Mouse (Mus musculus) ES-Bruce4 (cell line): ENCODE data around the gene Ankrd27.

Experiments
- CTCF ChIP-seq: IDR thresholded peaks from one replicate; pipeline ENCODE4 v1.8.1; 2011; ENCODE audit warnings: low read depth, low read length
- EP300 ChIP-seq: IDR thresholded peaks from 2 replicates; pipeline ENCODE4 v1.6.1; 2011; ENCODE audit warnings: low read depth, low read length; ENCODE audit not compliant: insufficient read depth

DNA sequence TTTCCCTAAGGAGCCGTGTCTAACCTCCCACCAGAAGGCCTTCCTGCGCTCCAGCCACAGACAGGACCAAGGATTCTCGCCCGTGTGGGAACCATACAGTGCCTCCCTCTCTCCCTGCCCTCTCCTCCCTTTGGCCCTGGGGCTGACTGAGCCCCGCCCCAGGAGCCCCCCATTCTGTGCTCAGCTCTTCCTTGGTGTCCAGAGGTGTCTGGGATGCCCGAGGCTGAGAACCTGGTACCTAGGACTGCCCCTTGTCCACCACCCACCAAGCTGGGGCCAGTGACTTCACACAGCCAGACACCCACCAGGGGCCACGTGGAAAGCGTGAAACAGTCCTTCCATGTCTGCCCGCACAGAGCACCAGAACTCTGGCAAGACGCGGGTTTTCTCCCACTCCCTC is 23.0 kb upstream of the Ankrd27 start:
- TF ChIP-seq CTCF = no peak
- TF ChIP-seq EP300 = no peak
